Mouse (Mus musculus) lung, postnatal 0 days (tissue): ENCODE data around the gene Gm47995.

Source experiments
- CTCF ChIP-seq: IDR thresholded peaks from 2 replicates; pipeline ENCODE4 v1.5.1; 2016; ENCODE audit warnings: antibody characterized with exemption, mild to moderate bottlenecking
- EP300 ChIP-seq: IDR thresholded peaks from 2 replicates; pipeline ENCODE4 v1.6.1; 2016; ENCODE audit warnings: antibody characterized with exemption, mild to moderate bottlenecking, control low read depth

DNA sequence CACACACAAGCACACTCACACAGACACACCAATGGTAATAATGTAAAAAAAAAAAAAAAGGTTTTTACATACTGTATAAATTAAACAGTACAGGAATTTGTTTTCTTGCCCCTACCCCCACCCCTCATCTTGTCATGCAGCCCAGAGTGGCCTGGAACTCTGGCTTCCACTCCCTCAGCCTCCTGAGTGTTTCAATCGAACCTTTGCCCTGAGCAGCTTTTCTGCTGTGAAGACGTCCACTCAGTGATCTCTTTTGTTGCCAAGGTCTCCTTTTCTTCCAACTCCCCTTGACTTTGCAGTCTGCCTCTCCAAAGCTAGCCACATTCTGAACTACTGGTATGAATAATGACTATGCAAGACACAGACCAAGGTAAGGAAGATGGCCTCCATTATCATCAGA lies 47.6 kb downstream of the Gm47995 start:
- TF ChIP-seq EP300, result no peak
- no peak for TF ChIP-seq CTCF
